Mouse (Mus musculus) gastrocnemius, adult 8-10 months (tissue): ENCODE results near the gene Casz1. TPM values are rescaled to one million over a fixed set of nuclear protein-coding genes. Genes with fewer than 3 reads are reported as not detected.

ENCODE experiments used
- DNase-seq, 2 experiments: peaks; one replicate each; pipeline ENCODE4 v3.0.0; 2022; ENCODE audit warnings: low spot score in 2 of 2
- total RNA-seq, 4 experiments: library from RNA; stranded (reverse); gene quantifications; 2 replicates each; pipeline ENCODE4 v1.2.4; 2022

Casz1 gene
- total RNA-seq, 4 experiments from 2014 or later: 36.6 to 45.1 (median 43.9) TPM

- DNase-seq: no peak
Observed at GRCm38 (mm10) chr4:148901275-148902052, 97.2 kb downstream of the Casz1 start.

GRCm38 (mm10) chr4:148902919-148903727, 98.9 kb downstream of the Casz1 start:
- DNase-seq: peak; percentile 37 to 57

GRCm38 (mm10) chr4:148905295-148905694, 101.1 kb downstream of the Casz1 start:
- peak; percentile 27 to 48 for DNase-seq

- DNase-seq: no peak
Observed at GRCm38 (mm10) chr4:148906806-148907205, 102.6 kb downstream of the Casz1 start.

- no peak for DNase-seq
Observed at GRCm38 (mm10) chr4:148908214-148908681, 104.0 kb downstream of the Casz1 start.

- no peak for DNase-seq
Observed at GRCm38 (mm10) chr4:148908760-148909510, 104.7 kb downstream of the Casz1 start.

GRCm38 (mm10) chr4:148909566-148909965, 105.3 kb downstream of the Casz1 start:
- DNase-seq: no peak

- no peak for DNase-seq
Observed at GRCm38 (mm10) chr4:148912134-148912533, 107.9 kb downstream of the Casz1 start.

GRCm38 (mm10) chr4:148912826-148913590, 108.8 kb downstream of the Casz1 start:
- DNase-seq: no peak

- peak; percentile 33 to 59 for DNase-seq
Observed at GRCm38 (mm10) chr4:148914863-148915622, 110.8 kb downstream of the Casz1 start.

GRCm38 (mm10) chr4:148915849-148916248, 111.6 kb downstream of the Casz1 start:
- DNase-seq: no peak

- no peak for DNase-seq
Observed at GRCm38 (mm10) chr4:148918707-148919447, 114.6 kb downstream of the Casz1 start.

GRCm38 (mm10) chr4:148920610-148921009, 116.4 kb downstream of the Casz1 start:
- DNase-seq: no peak

- no peak for DNase-seq
Observed at GRCm38 (mm10) chr4:148922221-148922700, 118.0 kb downstream of the Casz1 start.

- DNase-seq: no peak
Observed at GRCm38 (mm10) chr4:148923414-148923813, 119.2 kb downstream of the Casz1 start.

- no peak for DNase-seq
Observed at GRCm38 (mm10) chr4:148923976-148924375, 119.7 kb downstream of the Casz1 start.

GRCm38 (mm10) chr4:148925589-148926359, 121.5 kb downstream of the Casz1 start:
- no peak for DNase-seq

- no peak for DNase-seq
Observed at GRCm38 (mm10) chr4:148926459-148926858, 122.2 kb downstream of the Casz1 start.
